Mouse (Mus musculus) heart, embryonic 13.5 days (tissue): Measurements from ENCODE around the gene Tlr7. TPM values are rescaled to one million over a fixed set of nuclear protein-coding genes. Genes with fewer than 3 reads are reported as not detected.

Experiments
- ATAC-seq: fragments of 200-750 bp; cut with Nextera tagmentation; 2 replicates; pipeline ENCODE4 v1.8.0; 2017; ENCODE audit warnings: moderate TSS enrichment; ENCODE audit not compliant: insufficient number of reproducible peaks, low FRiP score, low TSS enrichment; ENCODE audit errors: extremely low read depth
- H3K27ac ChIP-seq: fragments of 300-500 bp; sonication (generic); replicated peaks from 2 replicates; pipeline ENCODE4 v1.5.1; 2015; ENCODE audit warnings: moderate library complexity, mild to moderate bottlenecking, inconsistent platforms
- H3K27me3 ChIP-seq: fragments of 300-500 bp; sonication (generic); replicated peaks from 2 replicates; pipeline ENCODE4 v1.6.1; 2015; ENCODE audit warnings: mild to moderate bottlenecking, inconsistent platforms
- H3K36me3 ChIP-seq: fragments of 300-500 bp; sonication (generic); 2 replicates; pipeline ENCODE4 v1.6.1; 2015; ENCODE audit warnings: mild to moderate bottlenecking, inconsistent platforms
- H3K4me1 ChIP-seq: fragments of 300-500 bp; sonication (generic); 2 replicates; pipeline ENCODE4 v1.6.1; 2015; ENCODE audit warnings: inconsistent platforms
- H3K4me2 ChIP-seq: fragments of 300-500 bp; sonication (generic); 2 replicates; pipeline ENCODE4 v1.6.1; 2015; ENCODE audit warnings: inconsistent platforms, mild to moderate bottlenecking, moderate library complexity
- H3K4me3 ChIP-seq: fragments of 300-500 bp; sonication (generic); 2 replicates; pipeline ENCODE4 v1.5.1; 2015; ENCODE audit warnings: moderate library complexity, mild to moderate bottlenecking, inconsistent platforms
- H3K9ac ChIP-seq: fragments of 300-500 bp; sonication (generic); 2 replicates; pipeline ENCODE4 v1.6.1; 2015; ENCODE audit warnings: inconsistent platforms, mild to moderate bottlenecking, moderate library complexity
- H3K9me3 ChIP-seq: fragments of 300-500 bp; sonication (generic); 2 replicates; pipeline ENCODE4 v1.6.1; 2016; ENCODE audit warnings: inconsistent platforms
- WGBS: fragments of 180-500 bp; shearing (Covaris S2); methylation state at CpG from one replicate; pipeline ENCODE4 v1.1.7; 2015; ENCODE audit warnings: mixed read lengths; 5-methylcytosine and 5-hydroxymethylcytosine counted together
- polyA plus RNA-seq: library from polyadenylated mRNA; unstranded; fragments of >200 nt; fragmentation: Nextera tagmentation; extraction: Ambion mirVana; gene quantifications from 2 replicates; pipeline ENCODE4 v1.2.1, GENCODE M21; 2015

Tlr7 gene
- polyA plus RNA-seq, 1 experiment from 2014 or later, result 0.71 TPM

GRCm38 (mm10) chrX:167334571-167334970 lies 4.2 kb upstream of the Tlr7 start:
- no peaks in the 10 kb centered on the region for H3K36me3 ChIP-seq
- no peaks in the 10 kb centered on the region for H3K27me3 ChIP-seq
- no peaks in the 10 kb centered on the region for H3K4me1 ChIP-seq
- no peak overlapping the region for H3K27ac ChIP-seq
- ATAC-seq, result no peak
- no peak overlapping the region for H3K4me2 ChIP-seq
- 78% methylated on average over 1 of the region's 1 CpGs for WGBS
- H3K9me3 ChIP-seq, result no peaks in the 10 kb centered on the region
- H3K4me3 ChIP-seq, result no peak overlapping the region
- no peak overlapping the region for H3K9ac ChIP-seq

- no peaks in the 10 kb centered on the region for H3K36me3 ChIP-seq
- no peak overlapping the region for H3K4me2 ChIP-seq
- H3K27me3 ChIP-seq, result no peaks in the 10 kb centered on the region
- H3K4me1 ChIP-seq, result no peaks in the 10 kb centered on the region
- WGBS, result no CpG with 5 or more reads among the region's 1 CpGs
- H3K4me3 ChIP-seq, result no peak overlapping the region
- ATAC-seq, result no peak
- H3K9me3 ChIP-seq, result no peaks in the 10 kb centered on the region
- H3K9ac ChIP-seq, result no peak overlapping the region
- no peak overlapping the region; the same call in 1 of the 2 replicates for H3K27ac ChIP-seq
These were observed 2.2 kb upstream of the Tlr7 start for GRCm38 (mm10) chrX:167332607-167333006.

- no peak for ATAC-seq
- no peaks in the 10 kb centered on the region for H3K4me1 ChIP-seq
- 48% methylated on average over 4 of the region's 4 CpGs for WGBS
These were observed 635 bp upstream of the Tlr7 start for GRCm38 (mm10) chrX:167330993-167331392.

GRCm38 (mm10) chrX:167329620-167330019 lies 738 bp downstream of the Tlr7 start:
- Histone ChIP-seq H3K27me3 (no peaks in the 10 kb centered on the region), H3K4me2 (no peak overlapping the region), H3K27ac (no peak overlapping the region), H3K4me1 (no peaks in the 10 kb centered on the region), H3K9me3 (no peaks in the 10 kb centered on the region), H3K9ac (no peak overlapping the region), H3K4me3 (no peak overlapping the region), H3K36me3 (no peaks in the 10 kb centered on the region)
- no peak for ATAC-seq
- 80% methylated on average over 1 of the region's 1 CpGs for WGBS

More at GRCm38 (mm10) chrX:167330993-167331392, 635 bp upstream of the Tlr7 start:
- H3K27me3 ChIP-seq, result no peaks in the 10 kb centered on the region
- no peak overlapping the region for H3K4me2 ChIP-seq
- H3K9me3 ChIP-seq, result no peaks in the 10 kb centered on the region
- H3K36me3 ChIP-seq, result no peaks in the 10 kb centered on the region
- no peak overlapping the region for H3K27ac ChIP-seq
- H3K4me3 ChIP-seq, result no peak overlapping the region
- H3K9ac ChIP-seq, result no peak overlapping the region

- H3K4me1 ChIP-seq, result no peaks in the 10 kb centered on the region
- H3K27ac ChIP-seq, result no peak overlapping the region
- no peak overlapping the region for H3K4me2 ChIP-seq
- no peak overlapping the region for H3K9ac ChIP-seq
- no peak overlapping the region for H3K4me3 ChIP-seq
- H3K9me3 ChIP-seq, result no peaks in the 10 kb centered on the region
- no peaks in the 10 kb centered on the region for H3K36me3 ChIP-seq
- no peaks in the 10 kb centered on the region for H3K27me3 ChIP-seq
- 45% methylated on average over 1 of the region's 1 CpGs for WGBS
- no peak for ATAC-seq
These were observed 1.3 kb downstream of the Tlr7 start for GRCm38 (mm10) chrX:167329098-167329497.

- Histone ChIP-seq H3K4me3 (no peak overlapping the region), H3K9ac (no peak overlapping the region), H3K4me1 (no peaks in the 10 kb centered on the region), H3K27ac (no peak overlapping the region), H3K36me3 (no peaks in the 10 kb centered on the region), H3K4me2 (no peak overlapping the region), H3K9me3 (no peaks in the 10 kb centered on the region), H3K27me3 (no peaks in the 10 kb centered on the region)
- ATAC-seq, result no peak
- 92% methylated on average over 3 of the region's 3 CpGs for WGBS
These were observed 1.8 kb downstream of the Tlr7 start for GRCm38 (mm10) chrX:167328519-167328918.

GRCm38 (mm10) chrX:167323742-167324141 lies 6.6 kb downstream of the Tlr7 start:
- H3K4me2 ChIP-seq, result no peak overlapping the region
- H3K27me3 ChIP-seq, result 0 out of 2 replicates have a peak, but pooled peaks cover 7% of the 10 kb centered on the region
- 39% methylated on average over 1 of the region's 1 CpGs for WGBS
- H3K4me1 ChIP-seq, result no peaks in the 10 kb centered on the region
- no peak for ATAC-seq
- no peaks in the 10 kb centered on the region for H3K9me3 ChIP-seq
- no peak overlapping the region for H3K4me3 ChIP-seq
- no peaks in the 10 kb centered on the region for H3K36me3 ChIP-seq
- H3K9ac ChIP-seq, result no peak overlapping the region
- no peak overlapping the region for H3K27ac ChIP-seq

GRCm38 (mm10) chrX:167321233-167321806 lies 9.0 kb downstream of the Tlr7 start:
- H3K4me2 ChIP-seq, result no peak overlapping the region
- no peaks in the 10 kb centered on the region for H3K36me3 ChIP-seq
- no peak overlapping the region for H3K4me3 ChIP-seq
- ATAC-seq, result no peak
- H3K4me1 ChIP-seq, result no peaks in the 10 kb centered on the region
- no peak overlapping the region for H3K27ac ChIP-seq
- H3K27me3 ChIP-seq, result 0 out of 2 replicates have a peak, but pooled peaks cover 7% of the 10 kb centered on the region
- WGBS, result 59% methylated on average over 4 of the region's 4 CpGs
- no peak overlapping the region for H3K9ac ChIP-seq
- H3K9me3 ChIP-seq, result no peaks in the 10 kb centered on the region

- no peak overlapping the region for H3K27ac ChIP-seq
- WGBS, result 41% methylated on average over 4 of the region's 4 CpGs
- 0 out of 2 replicates have a peak, but pooled peaks cover 7% of the 10 kb centered on the region for H3K27me3 ChIP-seq
- H3K4me3 ChIP-seq, result no peak overlapping the region
- no peak overlapping the region for H3K4me2 ChIP-seq
- no peaks in the 10 kb centered on the region for H3K36me3 ChIP-seq
- no peaks in the 10 kb centered on the region for H3K4me1 ChIP-seq
- no peak overlapping the region for H3K9ac ChIP-seq
- no peak for ATAC-seq
- no peaks in the 10 kb centered on the region for H3K9me3 ChIP-seq
These were observed 11.4 kb downstream of the Tlr7 start for GRCm38 (mm10) chrX:167318819-167319396.

- WGBS, result 72% methylated on average over 5 of the region's 5 CpGs
- no peak overlapping the region for H3K27ac ChIP-seq
These were observed 14.6 kb downstream of the Tlr7 start for GRCm38 (mm10) chrX:167315766-167316165.

GRCm38 (mm10) chrX:167315093-167315726 lies 15.1 kb downstream of the Tlr7 start:
- no peaks in the 10 kb centered on the region for H3K9me3 ChIP-seq
- no peak overlapping the region for H3K9ac ChIP-seq
- H3K4me1 ChIP-seq, result peaks cover 4% of the 10 kb centered on the region; the same call in 1 of the 2 replicates
- no peak for ATAC-seq
- 64% methylated on average over 4 of the region's 4 CpGs for WGBS
- H3K27me3 ChIP-seq, result 0 out of 2 replicates have a peak, but pooled peaks cover under 1% of the 10 kb centered on the region
- no peaks in the 10 kb centered on the region for H3K36me3 ChIP-seq
- H3K27ac ChIP-seq, result no peak overlapping the region
- H3K4me2 ChIP-seq, result no peak overlapping the region
- H3K4me3 ChIP-seq, result no peak overlapping the region

More at GRCm38 (mm10) chrX:167315766-167316165, 14.6 kb downstream of the Tlr7 start:
- H3K9me3 ChIP-seq, result no peaks in the 10 kb centered on the region
- H3K27me3 ChIP-seq, result 0 out of 2 replicates have a peak, but pooled peaks cover 6% of the 10 kb centered on the region
- no peaks in the 10 kb centered on the region for H3K36me3 ChIP-seq
- H3K4me1 ChIP-seq, result peaks cover 4% of the 10 kb centered on the region; the same call in 1 of the 2 replicates
- H3K9ac ChIP-seq, result no peak overlapping the region
- no peak overlapping the region for H3K4me3 ChIP-seq
- no peak overlapping the region for H3K4me2 ChIP-seq
- no peak for ATAC-seq
